In genomic region chr15:25524189-25524588, GRCm38 (mm10) we compare ENCODE assay signal across 22 mouse cellular contexts.
"Had no signal": no experiment of that assay in that cellular context is flagged by ENCODE, and none has a peak within 500 bp of the region (broad histone marks: within the 10 kb centered on the region; RNA-seq: fewer than 3 reads in every experiment).

No protein-coding gene starts in this region.

- DNase-seq: kidney, adult 9 months; kidney, postnatal 25 days; layer of hippocampus, adult 9-11 months; liver; liver, postnatal 0 days; lung, postnatal 10 days; lung, postnatal 4 days; retina, postnatal 1 day; right cerebral cortex, postnatal 25 days; spleen, adult 18-20 months; thymus, adult 18-20 months; thymus, postnatal 36 days had no signal

- H3K4me3 ChIP-seq: layer of hippocampus, adult 2 months; limb, embryonic 10.5 days; limb, embryonic 13.5 days; lung, embryonic 15.5 days; midbrain, embryonic 12.5 days; midbrain, embryonic 15.5 days; myocyte; neural tube, embryonic 13.5 days had no signal

- H3K27ac ChIP-seq: kidney, postnatal 0 days; layer of hippocampus, adult 2 months; limb, embryonic 10.5 days; limb, embryonic 13.5 days; liver, embryonic 14.5 days; lung, embryonic 15.5 days; midbrain, embryonic 12.5 days; midbrain, embryonic 15.5 days; neural tube, embryonic 13.5 days had no signal

- ATAC-seq: liver, postnatal 0 days; midbrain, embryonic 15.5 days had no signal
